Mouse (Mus musculus) embryonic facial prominence, embryonic 10.5 days (tissue): Measurements from ENCODE around the gene Nol8. TPM values are rescaled to one million over a fixed set of nuclear protein-coding genes. Genes with fewer than 3 reads are reported as not detected.

Experiments used
- DNase-seq: peaks from one replicate; pipeline ENCODE4 v3.0.0-alpha.2; 2017; ENCODE audit warnings: low spot score
- H3K27ac ChIP-seq: fragments of 300-500 bp; sonication (generic); replicated peaks from 2 replicates; pipeline ENCODE4 v1.5.1; 2016; ENCODE audit warnings: mild to moderate bottlenecking
- H3K27me3 ChIP-seq: fragments of 300-500 bp; sonication (generic); replicated peaks from 2 replicates; pipeline ENCODE4 v1.6.1; 2016; ENCODE audit warnings: low read depth, mild to moderate bottlenecking; ENCODE audit not compliant: poor library complexity, severe bottlenecking
- H3K36me3 ChIP-seq: fragments of 300-500 bp; sonication (generic); replicated peaks from 2 replicates; pipeline ENCODE4 v1.6.1; 2016; ENCODE audit warnings: mild to moderate bottlenecking, moderate library complexity
- H3K4me1 ChIP-seq: fragments of 300-500 bp; sonication (generic); 2 replicates; pipeline ENCODE4 v1.6.1; 2016
- H3K4me3 ChIP-seq: fragments of 300-500 bp; sonication (generic); 2 replicates; pipeline ENCODE4 v1.5.1; 2016; ENCODE audit warnings: mild to moderate bottlenecking, moderate library complexity
- H3K9me3 ChIP-seq: fragments of 300-500 bp; sonication (generic); 2 replicates; pipeline ENCODE4 v1.6.1; 2016; ENCODE audit warnings: mild to moderate bottlenecking
- WGBS: fragments of 180-500 bp; shearing (Covaris S2); methylation state at CpG from one replicate; pipeline ENCODE4 v1.1.7; 2016; 5-methylcytosine and 5-hydroxymethylcytosine counted together
- polyA plus RNA-seq: library from polyadenylated mRNA; unstranded; fragments of >200 nt; fragmentation: Nextera tagmentation; extraction: Ambion mirVana; gene quantifications from 2 replicates; pipeline ENCODE4 v1.2.1, GENCODE M21; 2016

The Nol8 gene
- polyA plus RNA-seq, 1 experiment from 2014 or later = 24.2 TPM

- Histone ChIP-seq H3K27me3 (no peaks in the 10 kb centered on the region), H3K4me1 (no peaks in the 10 kb centered on the region), H3K27ac (no peak overlapping the region), H3K4me3 (no peak overlapping the region), H3K36me3 (peaks cover 9% of the 10 kb centered on the region; the same call in 1 of the 2 replicates), H3K9me3 (no peaks in the 10 kb centered on the region)
- DNase-seq = no peak
- WGBS = 79% methylated on average over 2 of the region's 2 CpGs
Observed at GRCm38 (mm10) chr13:49644731-49645529, 7.9 kb upstream of the Nol8 start.

GRCm38 (mm10) chr13:49646019-49646418 is 6.9 kb upstream of the Nol8 start:
- H3K36me3 ChIP-seq = peaks cover 6% of the 10 kb centered on the region; the same call in 1 of the 2 replicates
- WGBS = 86% methylated on average over 1 of the region's 1 CpGs
- no peak overlapping the region for H3K27ac ChIP-seq
- H3K4me3 ChIP-seq = no peak overlapping the region
- H3K9me3 ChIP-seq = no peaks in the 10 kb centered on the region
- no peaks in the 10 kb centered on the region for H3K4me1 ChIP-seq
- DNase-seq = no peak
- no peaks in the 10 kb centered on the region for H3K27me3 ChIP-seq

GRCm38 (mm10) chr13:49651136-49651535 is 1.7 kb upstream of the Nol8 start:
- Histone ChIP-seq H3K9me3 (no peaks in the 10 kb centered on the region), H3K4me3 (peak overlapping the region; percentile 74), H3K27me3 (no peaks in the 10 kb centered on the region), H3K4me1 (peaks cover 18% of the 10 kb centered on the region), H3K36me3 (peaks cover 12% of the 10 kb centered on the region), H3K27ac (no peak overlapping the region)
- DNase-seq = no peak
- 58% methylated on average over 2 of the region's 2 CpGs for WGBS

- Histone ChIP-seq H3K27me3 (no peaks in the 10 kb centered on the region), H3K9me3 (no peaks in the 10 kb centered on the region), H3K36me3 (peaks cover 16% of the 10 kb centered on the region), H3K4me1 (peaks cover 18% of the 10 kb centered on the region), H3K4me3 (peak overlapping the region; percentile 74), H3K27ac (peak overlapping the region; percentile 78)
- DNase-seq = no peak
- 4% methylated on average over 4 of the region's 4 CpGs for WGBS
Observed at GRCm38 (mm10) chr13:49651781-49652351, 1.0 kb upstream of the Nol8 start.

GRCm38 (mm10) chr13:49653180-49653541 is 283 bp downstream of the Nol8 start:
- H3K4me3 ChIP-seq = peak overlapping the region; percentile 74
- no peaks in the 10 kb centered on the region for H3K9me3 ChIP-seq
- H3K4me1 ChIP-seq = peaks cover 18% of the 10 kb centered on the region
- H3K27ac ChIP-seq = peak overlapping the region; percentile 78
- H3K36me3 ChIP-seq = peaks cover 29% of the 10 kb centered on the region
- no peak for DNase-seq
- WGBS = under 1% methylated on average over 16 of the region's 16 CpGs
- H3K27me3 ChIP-seq = no peaks in the 10 kb centered on the region

GRCm38 (mm10) chr13:49677793-49678192 is 24.9 kb downstream of the Nol8 start:
- Histone ChIP-seq H3K27me3 (no peaks in the 10 kb centered on the region), H3K4me1 (peaks cover 7% of the 10 kb centered on the region), H3K9me3 (no peaks in the 10 kb centered on the region), H3K27ac (no peak overlapping the region), H3K36me3 (peaks cover 66% of the 10 kb centered on the region), H3K4me3 (no peak overlapping the region)
- DNase-seq = no peak
- 95% methylated on average over 2 of the region's 2 CpGs for WGBS

- Histone ChIP-seq H3K4me1 (peaks cover 23% of the 10 kb centered on the region), H3K27me3 (no peaks in the 10 kb centered on the region), H3K9me3 (no peaks in the 10 kb centered on the region), H3K4me3 (peak within 1 kb of the TSS; percentile 91), H3K36me3 (peaks cover 45% of the 10 kb centered on the region), H3K27ac (peak within 1 kb of the TSS; percentile 88)
- peak; percentile 98 for DNase-seq
- 6% methylated on average over 26 of the region's 26 CpGs for WGBS
Observed at GRCm38 (mm10) chr13:49681351-49682232, 28.7 kb downstream of the Nol8 start, which contains the start of gene Iars. Gene Iars, plus strand, starts transcription at chr13:49682100.

- Histone ChIP-seq H3K4me3 (peak overlapping the region; percentile 91), H3K36me3 (peaks cover 40% of the 10 kb centered on the region), H3K27ac (peak overlapping the region; percentile 88), H3K4me1 (peaks cover 23% of the 10 kb centered on the region), H3K27me3 (no peaks in the 10 kb centered on the region), H3K9me3 (no peaks in the 10 kb centered on the region)
- DNase-seq = no peak
- 1% methylated on average over 20 of the region's 20 CpGs for WGBS
Observed at GRCm38 (mm10) chr13:49682233-49682846, 29.5 kb downstream of the Nol8 start.

- H3K36me3 ChIP-seq = peaks cover 42% of the 10 kb centered on the region
- no peak overlapping the region for H3K27ac ChIP-seq
- H3K4me3 ChIP-seq = no peak overlapping the region; the same call in 1 of the 2 replicates
- peaks cover 23% of the 10 kb centered on the region for H3K4me1 ChIP-seq
- H3K27me3 ChIP-seq = no peaks in the 10 kb centered on the region
- DNase-seq = no peak
- H3K9me3 ChIP-seq = no peaks in the 10 kb centered on the region
- WGBS = 89% methylated on average over 4 of the region's 4 CpGs
Observed at GRCm38 (mm10) chr13:49684266-49684665, 31.4 kb downstream of the Nol8 start.

- 95% methylated on average over 5 of the region's 5 CpGs for WGBS
- Histone ChIP-seq H3K4me1 (no peaks in the 10 kb centered on the region), H3K4me3 (no peak overlapping the region), H3K9me3 (no peaks in the 10 kb centered on the region), H3K27ac (no peak overlapping the region), H3K36me3 (peaks cover 65% of the 10 kb centered on the region), H3K27me3 (no peaks in the 10 kb centered on the region)
- no peak for DNase-seq
Observed at GRCm38 (mm10) chr13:49691056-49691455, 38.2 kb downstream of the Nol8 start.

- WGBS = 93% methylated on average over 11 of the region's 11 CpGs
- DNase-seq = no peak
Observed at GRCm38 (mm10) chr13:49703216-49703779, 50.4 kb downstream of the Nol8 start.

More at GRCm38 (mm10) chr13:49703216-49703779, 50.4 kb downstream of the Nol8 start:
- no peaks in the 10 kb centered on the region for H3K9me3 ChIP-seq
- H3K27ac ChIP-seq = no peak overlapping the region
- H3K27me3 ChIP-seq = no peaks in the 10 kb centered on the region
- H3K4me1 ChIP-seq = no peaks in the 10 kb centered on the region
- peaks cover 83% of the 10 kb centered on the region for H3K36me3 ChIP-seq
- no peak overlapping the region for H3K4me3 ChIP-seq
